Mouse (Mus musculus): ENCODE measurements around the gene Maml3. TPM values are rescaled to one million over a fixed set of nuclear protein-coding genes. Genes with fewer than 3 reads are reported as not detected.

Maml3 gene
- polyA plus RNA-seq, 1 experiment from 2014 or later = 3.6 TPM

GRCm38 (mm10) chr3:52060886-52061285, 44.0 kb downstream of the Maml3 start:
- ATAC-seq = no peak
- WGBS = 94% methylated on average over 7 of the region's 7 CpGs

GRCm38 (mm10) chr3:52051801-52052200, 53.1 kb downstream of the Maml3 start:
- no peak overlapping the region for H3K27ac ChIP-seq (ENCODE audit: low read length)
- ATAC-seq = no peak
- peaks cover 6% of the 10 kb centered on the region; the same call in 1 of the 2 replicates for H3K4me1 ChIP-seq (ENCODE audit: control insufficient read depth, insufficient read depth, low read length)
- no peak overlapping the region for H3K4me2 ChIP-seq (ENCODE audit: low read depth, low read length)
- no peak overlapping the region for H3K9ac ChIP-seq (ENCODE audit: low read depth, low read length)
- no peaks in the 10 kb centered on the region for H3K27me3 ChIP-seq (replicated peaks; ENCODE audit: control insufficient read depth, insufficient read depth, low read length)
- H3K4me3 ChIP-seq (ENCODE audit: low read length) = no peak overlapping the region
- H3K36me3 ChIP-seq (ENCODE audit: control insufficient read depth, insufficient read depth, low read length) = no peaks in the 10 kb centered on the region
- no peaks in the 10 kb centered on the region for H3K9me3 ChIP-seq (ENCODE audit: control insufficient read depth, low read length)
- WGBS = 54% methylated on average over 2 of the region's 2 CpGs

More at GRCm38 (mm10) chr3:52060886-52061285, 44.0 kb downstream of the Maml3 start:
- Histone ChIP-seq H3K4me2 (ENCODE audit: low read depth, low read length) (no peak overlapping the region), H3K27me3 (replicated peaks; ENCODE audit: control insufficient read depth, insufficient read depth, low read length) (no peaks in the 10 kb centered on the region), H3K36me3 (ENCODE audit: control insufficient read depth, insufficient read depth, low read length) (no peaks in the 10 kb centered on the region), H3K9ac (ENCODE audit: low read depth, low read length) (no peak overlapping the region), H3K4me3 (ENCODE audit: low read length) (no peak overlapping the region), H3K9me3 (ENCODE audit: control insufficient read depth, low read length) (no peaks in the 10 kb centered on the region), H3K4me1 (ENCODE audit: control insufficient read depth, insufficient read depth, low read length) (peaks cover 10% of the 10 kb centered on the region; the same call in 1 of the 2 replicates), H3K27ac (ENCODE audit: low read length) (no peak overlapping the region)

GRCm38 (mm10) chr3:52048082-52048481, 56.8 kb downstream of the Maml3 start:
- H3K4me2 ChIP-seq (ENCODE audit: low read depth, low read length) = no peak overlapping the region
- H3K9ac ChIP-seq (ENCODE audit: low read depth, low read length) = no peak overlapping the region
- 74% methylated on average over 14 of the region's 14 CpGs for WGBS
- H3K9me3 ChIP-seq (ENCODE audit: control insufficient read depth, low read length) = no peaks in the 10 kb centered on the region
- no peak for ATAC-seq
- no peak overlapping the region for H3K4me3 ChIP-seq (ENCODE audit: low read length)
- H3K27me3 ChIP-seq (replicated peaks; ENCODE audit: control insufficient read depth, insufficient read depth, low read length) = no peaks in the 10 kb centered on the region
- H3K27ac ChIP-seq (ENCODE audit: low read length) = peak overlapping the region; percentile 92; the same call in 1 of the 2 replicates
- peaks cover 27% of the 10 kb centered on the region for H3K4me1 ChIP-seq (ENCODE audit: control insufficient read depth, insufficient read depth, low read length)
- H3K36me3 ChIP-seq (ENCODE audit: control insufficient read depth, insufficient read depth, low read length) = no peaks in the 10 kb centered on the region

- Histone ChIP-seq H3K9me3 (ENCODE audit: control insufficient read depth, low read length) (no peaks in the 10 kb centered on the region), H3K27ac (ENCODE audit: low read length) (peak overlapping the region; percentile 92), H3K4me2 (ENCODE audit: low read depth, low read length) (peak overlapping the region; percentile 51), H3K36me3 (ENCODE audit: control insufficient read depth, insufficient read depth, low read length) (no peaks in the 10 kb centered on the region), H3K4me3 (ENCODE audit: low read length) (peak overlapping the region; percentile 31; the same call in 1 of the 2 replicates), H3K27me3 (replicated peaks; ENCODE audit: control insufficient read depth, insufficient read depth, low read length) (no peaks in the 10 kb centered on the region), H3K4me1 (ENCODE audit: control insufficient read depth, insufficient read depth, low read length) (peaks cover 27% of the 10 kb centered on the region), H3K9ac (ENCODE audit: low read depth, low read length) (peak overlapping the region; percentile 51; the same call in 1 of the 2 replicates)
- ATAC-seq = no peak
- WGBS = 71% methylated on average over 8 of the region's 8 CpGs
These were observed 57.3 kb downstream of the Maml3 start for GRCm38 (mm10) chr3:52047537-52047936.

GRCm38 (mm10) chr3:52046895-52047372, 57.9 kb downstream of the Maml3 start:
- peaks cover 27% of the 10 kb centered on the region for H3K4me1 ChIP-seq (ENCODE audit: control insufficient read depth, insufficient read depth, low read length)
- H3K4me3 ChIP-seq (ENCODE audit: low read length) = peak overlapping the region; percentile 31
- peak; percentile 86 for ATAC-seq
- under 1% methylated on average over 13 of the region's 13 CpGs for WGBS
- H3K9me3 ChIP-seq (ENCODE audit: control insufficient read depth, low read length) = no peaks in the 10 kb centered on the region
- H3K27me3 ChIP-seq (replicated peaks; ENCODE audit: control insufficient read depth, insufficient read depth, low read length) = no peaks in the 10 kb centered on the region
- H3K36me3 ChIP-seq (ENCODE audit: control insufficient read depth, insufficient read depth, low read length) = no peaks in the 10 kb centered on the region
- peak overlapping the region; percentile 67 for H3K9ac ChIP-seq (ENCODE audit: low read depth, low read length)
- peak overlapping the region; percentile 92 for H3K27ac ChIP-seq (ENCODE audit: low read length)
- peak overlapping the region; percentile 51 for H3K4me2 ChIP-seq (ENCODE audit: low read depth, low read length)

GRCm38 (mm10) chr3:52046027-52046700, 58.7 kb downstream of the Maml3 start:
- peaks cover 27% of the 10 kb centered on the region for H3K4me1 ChIP-seq (ENCODE audit: control insufficient read depth, insufficient read depth, low read length)
- H3K27ac ChIP-seq (ENCODE audit: low read length) = peak overlapping the region; percentile 92
- 4% methylated on average over 20 of the region's 20 CpGs for WGBS
- no peaks in the 10 kb centered on the region for H3K27me3 ChIP-seq (replicated peaks; ENCODE audit: control insufficient read depth, insufficient read depth, low read length)
- H3K4me2 ChIP-seq (ENCODE audit: low read depth, low read length) = peak overlapping the region; percentile 51
- no peaks in the 10 kb centered on the region for H3K36me3 ChIP-seq (ENCODE audit: control insufficient read depth, insufficient read depth, low read length)
- peak overlapping the region; percentile 67 for H3K9ac ChIP-seq (ENCODE audit: low read depth, low read length)
- ATAC-seq = peak; percentile 83
- no peaks in the 10 kb centered on the region for H3K9me3 ChIP-seq (ENCODE audit: control insufficient read depth, low read length)
- peak overlapping the region; percentile 31 for H3K4me3 ChIP-seq (ENCODE audit: low read length)

- 27% methylated on average over 6 of the region's 6 CpGs for WGBS
- ATAC-seq = no peak
- H3K4me3 ChIP-seq (ENCODE audit: low read length) = peak overlapping the region; percentile 7; the same call in 1 of the 2 replicates
- H3K4me2 ChIP-seq (ENCODE audit: low read depth, low read length) = peak overlapping the region; percentile 51
- H3K27me3 ChIP-seq (replicated peaks; ENCODE audit: control insufficient read depth, insufficient read depth, low read length) = no peaks in the 10 kb centered on the region
- H3K27ac ChIP-seq (ENCODE audit: low read length) = peak overlapping the region; percentile 92
- H3K36me3 ChIP-seq (ENCODE audit: control insufficient read depth, insufficient read depth, low read length) = no peaks in the 10 kb centered on the region
- peak overlapping the region; percentile 67 for H3K9ac ChIP-seq (ENCODE audit: low read depth, low read length)
- peaks cover 27% of the 10 kb centered on the region for H3K4me1 ChIP-seq (ENCODE audit: control insufficient read depth, insufficient read depth, low read length)
- no peaks in the 10 kb centered on the region for H3K9me3 ChIP-seq (ENCODE audit: control insufficient read depth, low read length)
These were observed 59.6 kb downstream of the Maml3 start for GRCm38 (mm10) chr3:52045221-52045641.

- peaks cover 27% of the 10 kb centered on the region for H3K4me1 ChIP-seq (ENCODE audit: control insufficient read depth, insufficient read depth, low read length)
- WGBS = 19% methylated on average over 14 of the region's 14 CpGs
- H3K27me3 ChIP-seq (replicated peaks; ENCODE audit: control insufficient read depth, insufficient read depth, low read length) = no peaks in the 10 kb centered on the region
- peak overlapping the region; percentile 51 for H3K4me2 ChIP-seq (ENCODE audit: low read depth, low read length)
- no peaks in the 10 kb centered on the region for H3K36me3 ChIP-seq (ENCODE audit: control insufficient read depth, insufficient read depth, low read length)
- H3K4me3 ChIP-seq (ENCODE audit: low read length) = 0 out of 2 replicates have a peak overlapping the region, but pooled peaks have one; percentile 15
- ATAC-seq = no peak
- peak overlapping the region; percentile 67 for H3K9ac ChIP-seq (ENCODE audit: low read depth, low read length)
- H3K27ac ChIP-seq (ENCODE audit: low read length) = peak overlapping the region; percentile 85
- H3K9me3 ChIP-seq (ENCODE audit: control insufficient read depth, low read length) = no peaks in the 10 kb centered on the region
These were observed 60.2 kb downstream of the Maml3 start for GRCm38 (mm10) chr3:52044651-52045050.

- Histone ChIP-seq H3K9ac (ENCODE audit: low read depth, low read length) (no peak overlapping the region), H3K4me1 (ENCODE audit: control insufficient read depth, insufficient read depth, low read length) (peaks cover 27% of the 10 kb centered on the region), H3K27me3 (replicated peaks; ENCODE audit: control insufficient read depth, insufficient read depth, low read length) (no peaks in the 10 kb centered on the region), H3K4me2 (ENCODE audit: low read depth, low read length) (no peak overlapping the region), H3K36me3 (ENCODE audit: control insufficient read depth, insufficient read depth, low read length) (no peaks in the 10 kb centered on the region), H3K4me3 (ENCODE audit: low read length) (no peak overlapping the region), H3K9me3 (ENCODE audit: control insufficient read depth, low read length) (no peaks in the 10 kb centered on the region), H3K27ac (ENCODE audit: low read length) (peak overlapping the region; percentile 85)
- peak; percentile 17 for ATAC-seq
- 54% methylated on average over 4 of the region's 4 CpGs for WGBS
These were observed 61.0 kb downstream of the Maml3 start for GRCm38 (mm10) chr3:52043847-52044246.

Data from intestine, embryonic 16.5 days (tissue).